Mouse (Mus musculus) small intestine, adult 2 months (tissue): ENCODE results near the gene Uvrag.

Experiments
- CTCF ChIP-seq: fragments of 200-500 bp; IDR thresholded peaks from 2 replicates; pipeline ENCODE4 v1.5.1; 2012; ENCODE audit warnings: low read depth, mild to moderate bottlenecking, control low read depth, inconsistent platforms, low read length, moderate library complexity, mixed read lengths; ENCODE audit not compliant: insufficient replicate concordance, insufficient read length; ENCODE audit errors: extremely low read depth
- POLR2A ChIP-seq: fragments of 200-500 bp; IDR thresholded peaks from 2 replicates; pipeline ENCODE4 v1.6.1; 2012; ENCODE audit warnings: low read depth, mild to moderate bottlenecking, control low read depth, inconsistent platforms, low read length, moderate library complexity

GRCm38 (mm10) chr7:98894768-98895167 is 246.2 kb downstream of the Uvrag start:
- TF ChIP-seq POLR2A (no peak), CTCF (no peak)
